Comparison of ENCODE assay signal across 22 mouse cellular contexts in genomic region chr11:46177246-46178043, GRCm38 (mm10). TPM values are rescaled to one million over a fixed set of nuclear protein-coding genes. Genes with fewer than 3 reads are reported as not detected.
DNase-seq lines count a peak whose midpoint lies in the region; ATAC-seq and TF ChIP-seq lines count a peak whose summit lies in the region.
"Had no signal": no experiment of that assay in that cellular context is flagged by ENCODE, and none has a peak within 500 bp of the region (broad histone marks: within the 10 kb centered on the region; RNA-seq: fewer than 3 reads in every experiment).

No protein-coding gene starts in this region.

- no peak for TF ChIP-seq CTCF in lung, postnatal 0 days (IDR thresholded peaks at IDR 0.05)
- TF ChIP-seq CTCF in stomach, postnatal 0 days (IDR thresholded peaks at IDR 0.05; ENCODE audit: low read depth): no peak

- ATAC-seq in lung, postnatal 0 days: peak; percentile 62; the same call in 1 of the 2 replicates
- ATAC-seq in stomach, postnatal 0 days (ENCODE audit: low FRiP score, low TSS enrichment): peak; percentile 38; the same call in 1 of the 2 replicates
- no peak for ATAC-seq in cerebellum, adult (ENCODE audit: insufficient number of reproducible peaks, low FRiP score, low TSS enrichment)
- ATAC-seq: forebrain, embryonic 13.5 days; hindbrain, postnatal 0 days had no signal

- TF ChIP-seq EP300 in lung, postnatal 0 days (IDR thresholded peaks at IDR 0.05): no peak
- peak; percentile 26 for TF ChIP-seq EP300 in stomach, postnatal 0 days (optimal IDR thresholded peaks at IDR 0.05)

- H3K4me1 ChIP-seq in lung, postnatal 0 days (ENCODE audit: insufficient read depth, low read depth, low read length): no peaks in the 10 kb centered on the region
- no peaks in the 10 kb centered on the region for H3K4me1 ChIP-seq in stomach, postnatal 0 days (replicated peaks; ENCODE audit: control insufficient read depth, insufficient read depth)
- H3K4me1 ChIP-seq: forebrain, embryonic 13.5 days; heart, embryonic 10.5 days; hindbrain, embryonic 12.5 days had no signal

- no peak overlapping the region for H3K9ac ChIP-seq in lung, postnatal 0 days (replicated peaks; ENCODE audit: low read depth)
- no peak overlapping the region for H3K9ac ChIP-seq in stomach, postnatal 0 days (ENCODE audit: low read length)
- H3K9ac ChIP-seq: embryonic facial prominence, embryonic 12.5 days; forebrain, embryonic 13.5 days; hindbrain, embryonic 12.5 days had no signal

- no peaks in the 10 kb centered on the region for H3K36me3 ChIP-seq in lung, postnatal 0 days (ENCODE audit: insufficient read depth, low read length)
- no peaks in the 10 kb centered on the region for H3K36me3 ChIP-seq in stomach, postnatal 0 days (ENCODE audit: control insufficient read depth, insufficient read depth, low read length)
- H3K36me3 ChIP-seq: embryonic facial prominence, embryonic 12.5 days; heart, embryonic 10.5 days; hindbrain, embryonic 12.5 days had no signal

- H3K9me3 ChIP-seq in lung, postnatal 0 days (ENCODE audit: low read length): no peaks in the 10 kb centered on the region
- no peaks in the 10 kb centered on the region for H3K9me3 ChIP-seq in stomach, postnatal 0 days (ENCODE audit: control insufficient read depth, low read length)
- H3K9me3 ChIP-seq: embryonic facial prominence, embryonic 12.5 days; forebrain, embryonic 13.5 days; heart, embryonic 10.5 days; hindbrain, embryonic 12.5 days had no signal

- no peak overlapping the region for H3K4me2 ChIP-seq in lung, postnatal 0 days (replicated peaks; ENCODE audit: low read depth, low read length)
- no peak overlapping the region for H3K4me2 ChIP-seq in stomach, postnatal 0 days (replicated peaks; ENCODE audit: low read depth)
- H3K4me2 ChIP-seq: embryonic facial prominence, embryonic 12.5 days; forebrain, embryonic 13.5 days; hindbrain, embryonic 12.5 days had no signal

- no peak overlapping the region for H3K27ac ChIP-seq in lung, postnatal 0 days (ENCODE audit: low read length)
- peak overlapping the region; percentile 86 for H3K27ac ChIP-seq in stomach, postnatal 0 days (replicated peaks)
- H3K27ac ChIP-seq: embryonic facial prominence, embryonic 12.5 days; forebrain, embryonic 13.5 days; heart, embryonic 10.5 days; hindbrain, embryonic 12.5 days; hindbrain, postnatal 0 days had no signal

- DNase-seq in lung, postnatal 0 days (ENCODE audit: low spot score): peak; percentile 18
- DNase-seq in lung, adult 18-20 months: no peak
- DNase-seq in Muller cell, postnatal 12 days (ENCODE audit: inconsistent ontology term): peak; percentile 27
- DNase-seq in gonadal fat pad, adult 2 months (ENCODE audit: low read depth): peak; percentile 88
- no peak for DNase-seq in stomach, postnatal 0 days (ENCODE audit: low spot score)
- DNase-seq: adrenal gland, adult 2 months; adrenal gland, postnatal 36 days; cerebellum, adult 11 months; cerebellum, adult 8-10 months; cerebellum, postnatal 14 days; embryo, embryonic 11 days; gastrocnemius, postnatal 36 days; heart, adult 18-20 months; heart, postnatal 10 days; heart, postnatal 4 days had no signal

- H3K27me3 ChIP-seq in lung, postnatal 0 days (replicated peaks; ENCODE audit: insufficient read depth, low read length): no peaks in the 10 kb centered on the region
- H3K27me3 ChIP-seq in stomach, postnatal 0 days (ENCODE audit: control insufficient read depth, insufficient read depth, low read length): no peaks in the 10 kb centered on the region
- H3K27me3 ChIP-seq: CH12.LX; embryonic facial prominence, embryonic 12.5 days; forebrain, embryonic 13.5 days; hindbrain, embryonic 12.5 days had no signal

- 66% methylated on average over 10 of the region's 10 CpGs for WGBS in lung, postnatal 0 days
- 63% methylated on average over 10 of the region's 10 CpGs for WGBS in stomach, postnatal 0 days

- H3K4me3 ChIP-seq in lung, postnatal 0 days (ENCODE audit: low read depth, low read length): no peak overlapping the region
- H3K4me3 ChIP-seq in stomach, postnatal 0 days (ENCODE audit: low read depth, low read length): no peak overlapping the region
- H3K4me3 ChIP-seq: embryonic facial prominence, embryonic 12.5 days; forebrain, embryonic 13.5 days; heart, embryonic 10.5 days; hindbrain, embryonic 12.5 days had no signal

RNA-seq across cellular contexts. Expression of gene Nipal4, which starts 11.1 kb away (rescaled TPM):
- 0.35 and 0.41 TPM in 2 replicates for polyA plus RNA-seq in lung, postnatal 0 days (2015; fragmentation: Nextera tagmentation; extraction: Ambion mirVana)
- polyA plus RNA-seq in gonadal fat pad, adult 2 months (2012; rRNA removed): 3.3 and 4.4 TPM in 2 replicates
- polyA plus RNA-seq in stomach, postnatal 0 days (2015; fragmentation: Nextera tagmentation; extraction: Ambion mirVana): 29.2 and 30.0 TPM in 2 replicates

RNA-seq across cellular contexts. Expression of gene Fndc9, which starts 57.9 kb away (rescaled TPM):
- polyA plus RNA-seq in lung, postnatal 0 days (2015; fragmentation: Nextera tagmentation; extraction: Ambion mirVana): not detected in 2 replicates
- 0.05 TPM in 1 of 2 replicates, not detected in the other for polyA plus RNA-seq in gonadal fat pad, adult 2 months (2012; rRNA removed)
- polyA plus RNA-seq in stomach, postnatal 0 days (2015; fragmentation: Nextera tagmentation; extraction: Ambion mirVana): 6.9 and 8.2 TPM in 2 replicates
- polyA plus RNA-seq: adrenal gland, adult 2 months had no signal

Comparison
In these comparisons a context has a peak if more than half of its experiments do, and no peak if none do; other contexts are left out.
1. DNase-seq: peak in lung, postnatal 0 days (single experiment), Muller cell, postnatal 12 days (single experiment) and gonadal fat pad, adult 2 months (single experiment); none in lung, adult 18-20 months (0 of 2) and stomach, postnatal 0 days (single experiment).